Mouse (Mus musculus): Measurements from ENCODE around the gene Pfkfb2. TPM values are rescaled to one million over a fixed set of nuclear protein-coding genes. Genes with fewer than 3 reads are reported as not detected.

Gene Pfkfb2
- polyA plus RNA-seq, 1 experiment from 2014 or later: 12.1 TPM

DNA sequence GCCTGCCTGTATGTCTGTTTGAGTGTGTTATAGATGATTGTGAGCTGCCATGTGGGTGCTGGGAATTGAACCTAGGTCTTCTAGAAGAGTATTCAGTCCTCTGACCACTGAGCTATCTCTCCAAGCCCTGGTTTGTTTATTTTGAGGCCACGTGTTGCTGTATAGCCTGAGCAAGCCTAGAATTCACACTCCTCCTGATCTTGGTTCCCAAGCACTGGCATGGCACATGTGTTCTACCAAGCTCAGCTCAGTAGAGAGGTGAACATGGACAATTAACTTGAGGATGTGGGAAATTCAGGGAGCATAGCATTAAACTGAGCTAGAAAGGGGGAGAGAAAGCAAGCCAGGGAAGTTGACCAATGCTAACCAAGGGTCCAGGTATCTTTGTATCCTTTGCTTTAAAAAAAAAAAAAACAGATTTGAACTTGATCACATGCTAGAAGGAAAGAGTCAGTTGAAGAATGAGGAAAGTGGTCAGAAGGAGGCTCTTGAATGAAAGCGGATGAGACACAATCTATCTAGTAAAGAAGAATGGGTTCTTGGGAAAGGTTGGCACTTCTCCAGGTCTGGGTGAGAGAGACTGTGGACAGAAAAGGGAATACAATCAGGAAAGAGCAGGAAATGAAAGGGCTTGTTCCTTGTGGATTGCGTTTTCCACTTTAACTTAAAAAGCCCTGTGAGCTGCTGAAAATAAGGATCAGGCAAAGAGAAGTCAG, 33.1 kb upstream of the Pfkfb2 start:
- H3K27me3 ChIP-seq (replicated peaks; ENCODE audit: control insufficient read depth, insufficient read depth, low read length): no peaks in the 10 kb centered on the region
- ATAC-seq: no peak
- H3K9ac ChIP-seq (ENCODE audit: low read depth, low read length): no peak overlapping the region
- H3K9me3 ChIP-seq (ENCODE audit: control insufficient read depth, low read length): no peaks in the 10 kb centered on the region
- H3K4me3 ChIP-seq (ENCODE audit: low read length): no peak overlapping the region
- 72% methylated on average over 3 of the region's 3 CpGs for WGBS
- H3K4me2 ChIP-seq (ENCODE audit: low read depth, low read length): no peak overlapping the region
- no peak overlapping the region for H3K27ac ChIP-seq (ENCODE audit: low read length)
- peaks cover 9% of the 10 kb centered on the region for H3K4me1 ChIP-seq (ENCODE audit: control insufficient read depth, insufficient read depth, low read length)
- H3K36me3 ChIP-seq (ENCODE audit: control insufficient read depth, insufficient read depth, low read length): no peaks in the 10 kb centered on the region

- 74% methylated on average over 1 of the region's 1 CpGs for WGBS
- Histone ChIP-seq H3K4me1 (ENCODE audit: control insufficient read depth, insufficient read depth, low read length) (peaks cover 9% of the 10 kb centered on the region), H3K9me3 (ENCODE audit: control insufficient read depth, low read length) (no peaks in the 10 kb centered on the region), H3K4me3 (ENCODE audit: low read length) (no peak overlapping the region), H3K36me3 (ENCODE audit: control insufficient read depth, insufficient read depth, low read length) (no peaks in the 10 kb centered on the region), H3K27me3 (replicated peaks; ENCODE audit: control insufficient read depth, insufficient read depth, low read length) (no peaks in the 10 kb centered on the region), H3K27ac (ENCODE audit: low read length) (no peak overlapping the region), H3K9ac (ENCODE audit: low read depth, low read length) (no peak overlapping the region), H3K4me2 (ENCODE audit: low read depth, low read length) (no peak overlapping the region)
- ATAC-seq: no peak
Measured at GRCm38 (mm10) chr1:130761597-130761996, 32.5 kb upstream of the Pfkfb2 start.

DNA sequence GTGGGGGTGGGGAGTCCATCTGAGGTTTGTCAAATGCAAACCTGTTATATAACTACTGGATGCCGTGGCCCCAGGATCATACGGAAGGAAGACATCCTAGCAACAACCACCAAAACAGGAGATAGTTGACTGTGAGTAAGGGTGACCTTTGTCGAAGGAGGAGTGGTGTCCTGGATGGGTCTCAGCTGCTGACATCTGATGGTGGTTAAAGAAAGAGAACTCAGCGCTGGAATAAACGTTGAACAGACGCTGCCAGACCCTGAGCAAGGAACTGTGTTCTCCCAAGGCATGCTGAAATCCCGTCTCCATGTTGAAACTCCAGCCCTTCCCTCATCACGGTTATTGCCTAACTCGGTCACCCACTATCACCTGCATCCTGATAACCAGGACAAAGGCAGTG, 30.6 kb upstream of the Pfkfb2 start:
- H3K9me3 ChIP-seq (ENCODE audit: control insufficient read depth, low read length): no peaks in the 10 kb centered on the region
- no peak; the same call in 1 of the 2 replicates for ATAC-seq
- H3K27me3 ChIP-seq (replicated peaks; ENCODE audit: control insufficient read depth, insufficient read depth, low read length): no peaks in the 10 kb centered on the region
- peaks cover 9% of the 10 kb centered on the region for H3K4me1 ChIP-seq (ENCODE audit: control insufficient read depth, insufficient read depth, low read length)
- H3K36me3 ChIP-seq (ENCODE audit: control insufficient read depth, insufficient read depth, low read length): no peaks in the 10 kb centered on the region
- whole genome bisulfite sequencing: 51% methylated on average over 9 of the region's 9 CpGs
- no peak overlapping the region for H3K4me2 ChIP-seq (ENCODE audit: low read depth, low read length)
- no peak overlapping the region for H3K27ac ChIP-seq (ENCODE audit: low read length)
- H3K4me3 ChIP-seq (ENCODE audit: low read length): no peak overlapping the region
- H3K9ac ChIP-seq (ENCODE audit: low read depth, low read length): no peak overlapping the region

GRCm38 (mm10) chr1:130746819-130747218, 17.8 kb upstream of the Pfkfb2 start:
- no peak overlapping the region for H3K4me3 ChIP-seq (ENCODE audit: low read length)
- 85% methylated on average over 3 of the region's 3 CpGs for WGBS

DNA sequence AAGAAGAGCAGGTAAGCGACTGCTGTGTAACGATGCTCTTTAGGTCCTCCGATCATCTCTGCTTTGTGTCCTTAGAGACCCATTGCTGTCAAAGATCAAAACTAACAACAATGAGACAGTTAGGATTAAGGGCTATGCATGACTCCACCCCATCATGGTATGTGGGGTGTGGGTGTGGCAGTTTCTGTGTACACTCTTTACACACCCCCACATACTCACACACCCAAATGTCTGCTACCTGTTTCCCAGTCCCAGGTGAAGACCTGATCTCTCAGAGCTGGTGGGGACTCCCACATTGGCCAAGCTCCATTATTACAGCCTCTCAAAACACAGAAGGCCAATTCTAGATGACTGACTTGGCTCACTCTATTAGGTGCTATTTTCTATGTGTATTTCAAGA, 16.5 kb upstream of the Pfkfb2 start:
- H3K9ac ChIP-seq (ENCODE audit: low read depth, low read length): no peak overlapping the region
- no peaks in the 10 kb centered on the region for H3K9me3 ChIP-seq (ENCODE audit: control insufficient read depth, low read length)
- H3K4me3 ChIP-seq (ENCODE audit: low read length): no peak overlapping the region
- no peaks in the 10 kb centered on the region for H3K27me3 ChIP-seq (replicated peaks; ENCODE audit: control insufficient read depth, insufficient read depth, low read length)
- peaks cover 19% of the 10 kb centered on the region for H3K4me1 ChIP-seq (ENCODE audit: control insufficient read depth, insufficient read depth, low read length)
- peaks cover 3% of the 10 kb centered on the region; the same call in 1 of the 2 replicates for H3K36me3 ChIP-seq (ENCODE audit: control insufficient read depth, insufficient read depth, low read length)
- H3K27ac ChIP-seq (ENCODE audit: low read length): no peak overlapping the region
- ATAC-seq: peak; percentile 18; the same call in 1 of the 2 replicates
- no peak overlapping the region for H3K4me2 ChIP-seq (ENCODE audit: low read depth, low read length)
- WGBS: 92% methylated on average over 3 of the region's 3 CpGs

More at GRCm38 (mm10) chr1:130746819-130747218, 17.8 kb upstream of the Pfkfb2 start:
- Histone ChIP-seq H3K27me3 (replicated peaks; ENCODE audit: control insufficient read depth, insufficient read depth, low read length) (no peaks in the 10 kb centered on the region), H3K27ac (ENCODE audit: low read length) (no peak overlapping the region), H3K9ac (ENCODE audit: low read depth, low read length) (no peak overlapping the region), H3K36me3 (ENCODE audit: control insufficient read depth, insufficient read depth, low read length) (peaks cover 3% of the 10 kb centered on the region; the same call in 1 of the 2 replicates), H3K4me1 (ENCODE audit: control insufficient read depth, insufficient read depth, low read length) (peaks cover 10% of the 10 kb centered on the region), H3K4me2 (ENCODE audit: low read depth, low read length) (no peak overlapping the region), H3K9me3 (ENCODE audit: control insufficient read depth, low read length) (no peaks in the 10 kb centered on the region)
- ATAC-seq: no peak

DNA sequence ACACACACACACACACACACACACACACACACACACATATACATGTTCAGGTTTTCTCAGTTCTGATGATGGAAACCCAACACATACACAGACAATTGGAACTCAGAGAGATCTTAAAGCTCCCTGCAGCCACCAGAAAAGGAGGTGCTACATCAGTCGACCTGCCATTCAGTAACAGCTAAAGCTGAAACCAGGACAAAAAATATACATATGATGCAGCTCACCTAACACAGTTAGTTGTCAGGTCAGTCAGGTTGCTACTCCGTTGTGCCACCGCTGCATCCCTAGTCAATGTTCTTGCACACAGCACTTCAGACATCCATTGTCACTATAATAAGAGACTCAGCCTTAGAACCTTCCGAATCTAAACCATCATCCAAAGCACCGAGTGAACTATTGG, 15.9 kb upstream of the Pfkfb2 start:
- no peak overlapping the region for H3K4me2 ChIP-seq (ENCODE audit: low read depth, low read length)
- no peak overlapping the region for H3K9ac ChIP-seq (ENCODE audit: low read depth, low read length)
- ATAC-seq: no peak
- H3K27ac ChIP-seq (ENCODE audit: low read length): no peak overlapping the region
- peaks cover 24% of the 10 kb centered on the region for H3K4me1 ChIP-seq (ENCODE audit: control insufficient read depth, insufficient read depth, low read length)
- H3K9me3 ChIP-seq (ENCODE audit: control insufficient read depth, low read length): no peaks in the 10 kb centered on the region
- no peaks in the 10 kb centered on the region for H3K27me3 ChIP-seq (replicated peaks; ENCODE audit: control insufficient read depth, insufficient read depth, low read length)
- WGBS: 90% methylated on average over 5 of the region's 5 CpGs
- no peak overlapping the region for H3K4me3 ChIP-seq (ENCODE audit: low read length)
- peaks cover 3% of the 10 kb centered on the region; the same call in 1 of the 2 replicates for H3K36me3 ChIP-seq (ENCODE audit: control insufficient read depth, insufficient read depth, low read length)

GRCm38 (mm10) chr1:130744217-130744616, 15.2 kb upstream of the Pfkfb2 start:
- no peak for ATAC-seq
- Histone ChIP-seq H3K4me3 (ENCODE audit: low read length) (no peak overlapping the region), H3K4me1 (ENCODE audit: control insufficient read depth, insufficient read depth, low read length) (peaks cover 24% of the 10 kb centered on the region), H3K27me3 (replicated peaks; ENCODE audit: control insufficient read depth, insufficient read depth, low read length) (no peaks in the 10 kb centered on the region), H3K9ac (ENCODE audit: low read depth, low read length) (no peak overlapping the region), H3K4me2 (ENCODE audit: low read depth, low read length) (no peak overlapping the region), H3K9me3 (ENCODE audit: control insufficient read depth, low read length) (no peaks in the 10 kb centered on the region), H3K36me3 (ENCODE audit: control insufficient read depth, insufficient read depth, low read length) (peaks cover 3% of the 10 kb centered on the region; the same call in 1 of the 2 replicates), H3K27ac (ENCODE audit: low read length) (no peak overlapping the region)
- 62% methylated on average over 2 of the region's 2 CpGs for WGBS

DNA sequence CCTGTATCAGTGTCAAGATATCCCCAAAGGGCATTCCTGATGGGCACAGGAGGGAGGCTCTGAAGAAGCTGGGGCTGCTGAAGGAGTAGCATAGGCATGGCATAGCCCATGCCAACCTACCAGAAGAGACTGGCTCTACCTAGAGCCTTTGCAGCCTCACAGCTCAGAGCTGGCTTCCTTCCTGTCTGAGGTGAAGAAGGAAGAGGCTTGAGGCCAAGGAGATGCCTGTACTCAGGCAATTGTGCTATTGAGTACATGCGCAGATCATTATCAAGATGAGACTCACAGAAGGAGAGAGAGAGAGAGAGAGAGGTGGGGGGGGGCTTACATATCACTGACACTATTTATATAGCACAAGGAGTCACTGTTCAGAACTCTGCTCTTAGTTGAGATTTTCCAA, 14.7 kb upstream of the Pfkfb2 start:
- Histone ChIP-seq H3K27me3 (replicated peaks; ENCODE audit: control insufficient read depth, insufficient read depth, low read length) (no peaks in the 10 kb centered on the region), H3K4me1 (ENCODE audit: control insufficient read depth, insufficient read depth, low read length) (peaks cover 24% of the 10 kb centered on the region), H3K4me2 (ENCODE audit: low read depth, low read length) (no peak overlapping the region), H3K4me3 (ENCODE audit: low read length) (no peak overlapping the region), H3K36me3 (ENCODE audit: control insufficient read depth, insufficient read depth, low read length) (peaks cover 3% of the 10 kb centered on the region; the same call in 1 of the 2 replicates), H3K27ac (ENCODE audit: low read length) (no peak overlapping the region), H3K9ac (ENCODE audit: low read depth, low read length) (no peak overlapping the region), H3K9me3 (ENCODE audit: control insufficient read depth, low read length) (no peaks in the 10 kb centered on the region)
- ATAC-seq: no peak
- WGBS: 90% methylated on average over 1 of the region's 1 CpGs

DNA sequence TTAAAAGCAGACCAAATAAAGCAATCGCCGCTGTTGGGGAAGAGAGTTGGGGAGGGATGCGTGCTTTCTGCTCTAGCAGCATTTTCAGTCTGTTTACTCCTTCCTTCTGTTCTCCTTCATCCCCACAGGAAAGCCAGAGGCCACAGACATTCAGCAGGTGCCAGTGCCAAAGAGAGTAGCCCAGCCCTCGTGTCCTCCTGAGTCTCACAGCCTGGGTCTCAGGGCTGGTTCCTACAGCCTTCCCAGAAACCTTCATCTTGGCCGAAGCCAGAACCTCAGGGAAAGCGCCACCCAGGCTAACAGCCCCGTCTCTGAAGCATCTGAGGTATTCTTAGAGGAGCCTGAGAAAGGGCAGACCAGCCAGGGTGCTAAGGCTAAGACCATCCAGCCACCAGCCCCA, 13.1 kb upstream of the Pfkfb2 start:
- Histone ChIP-seq H3K4me2 (ENCODE audit: low read depth, low read length) (no peak overlapping the region), H3K27me3 (replicated peaks; ENCODE audit: control insufficient read depth, insufficient read depth, low read length) (no peaks in the 10 kb centered on the region), H3K4me3 (ENCODE audit: low read length) (no peak overlapping the region), H3K4me1 (ENCODE audit: control insufficient read depth, insufficient read depth, low read length) (peaks cover 31% of the 10 kb centered on the region), H3K9ac (ENCODE audit: low read depth, low read length) (no peak overlapping the region), H3K9me3 (ENCODE audit: control insufficient read depth, low read length) (no peaks in the 10 kb centered on the region), H3K27ac (ENCODE audit: low read length) (no peak overlapping the region), H3K36me3 (ENCODE audit: control insufficient read depth, insufficient read depth, low read length) (peaks cover 3% of the 10 kb centered on the region; the same call in 1 of the 2 replicates)
- 88% methylated on average over 7 of the region's 7 CpGs for WGBS
- ATAC-seq: no peak

All from intestine, embryonic 16.5 days (tissue).